Mouse (Mus musculus) inflammation-experienced regulatory T-cells, adult 6 months (primary cell): ENCODE measurements around the gene Ssc4d. TPM values are rescaled to one million over a fixed set of nuclear protein-coding genes. Genes with fewer than 3 reads are reported as not detected.

Experiments
- polyA plus RNA-seq, 3 experiments: library from polyadenylated mRNA; unstranded; fragments of 100-300 nt; shearing (Covaris generic); gene quantifications; one replicate each; pipeline ENCODE4 v1.2.1; 2017

Gene Ssc4d
- polyA plus RNA-seq, 3 experiments from 2014 or later = 1.0 to 2.0 (median 1.4) TPM

Other genes starting within 250 kb of the Ssc4d start
- gene Tmem120a, start 230.1 kb downstream of the Ssc4d start, polyA plus RNA-seq = 10 to 100 TPM; 31.4 to 58.5 (median 39.4) TPM
- 1 to 10 TPM in 1 of 3 experiments, under 1 TPM in 1, not detected in 1; 0.68 to 2.6 TPM for gene Styxl1, start 196.1 kb downstream of the Ssc4d start, polyA plus RNA-seq
- 100 to 1,000 TPM; 604 to 659 (median 643) TPM for gene Mdh2, start 196.1 kb downstream of the Ssc4d start, polyA plus RNA-seq
- gene Srrm3, start 167.6 kb downstream of the Ssc4d start, polyA plus RNA-seq = not detected
- under 1 TPM in 1 of 3 experiments, not detected in 2; 0.82 TPM for gene Hspb1, start 86.6 kb downstream of the Ssc4d start, polyA plus RNA-seq
- 10 to 100 TPM; 29.8 to 46.2 (median 37.0) TPM for gene Ywhag, start 39.9 kb downstream of the Ssc4d start, polyA plus RNA-seq
- not detected for gene Zp3, start 5.6 kb upstream of the Ssc4d start, polyA plus RNA-seq
- 10 to 100 TPM in 1 of 3 experiments, 1 to 10 TPM in 2; 8.5 to 10.8 (median 9.1) TPM for gene Dtx2, start 20.3 kb upstream of the Ssc4d start, polyA plus RNA-seq
- under 1 TPM in 1 of 3 experiments, not detected in 2; 0.16 TPM for gene Upk3b, start 64.0 kb upstream of the Ssc4d start, polyA plus RNA-seq
- not detected for gene Upk3bl, start 80.0 kb upstream of the Ssc4d start, polyA plus RNA-seq
- gene Rasa4, start 109.4 kb upstream of the Ssc4d start, polyA plus RNA-seq = 1 to 10 TPM; 1.5 to 2.4 (median 1.7) TPM
- 100 to 1,000 TPM; 120 to 150 (median 121) TPM for gene Polr2j, start 142.1 kb upstream of the Ssc4d start, polyA plus RNA-seq
- 10 to 100 TPM; 37.0 to 37.7 (median 37.2) TPM for gene Lrwd1, start 161.5 kb upstream of the Ssc4d start, polyA plus RNA-seq
- gene Alkbh4, start 161.6 kb upstream of the Ssc4d start, polyA plus RNA-seq = 10 to 100 TPM; 51.3 to 63.3 (median 56.7) TPM
- gene Orai2, start 196.2 kb upstream of the Ssc4d start, polyA plus RNA-seq = 10 to 100 TPM; 55.8 to 72.0 (median 64.8) TPM
- 10 to 100 TPM; 40.9 to 48.3 (median 45.5) TPM for gene Prkrip1, start 224.4 kb upstream of the Ssc4d start, polyA plus RNA-seq